Mouse (Mus musculus) heart, embryonic 15.5 days (tissue): Measurements from ENCODE around the gene Tph2. TPM values are rescaled to one million over a fixed set of nuclear protein-coding genes. Genes with fewer than 3 reads are reported as not detected.

Experiments used
- ATAC-seq: fragments of 200-750 bp; cut with Nextera tagmentation; replicated peaks from 2 replicates; pipeline ENCODE4 v1.8.0; 2017; ENCODE audit warnings: low read depth, moderate TSS enrichment; ENCODE audit not compliant: insufficient number of reproducible peaks, insufficient read depth, low FRiP score
- H3K27ac ChIP-seq: fragments of 300-500 bp; sonication (generic); 2 replicates; pipeline ENCODE4 v1.5.1; 2015; ENCODE audit warnings: mild to moderate bottlenecking, inconsistent platforms
- H3K27me3 ChIP-seq: fragments of 300-500 bp; sonication (generic); 2 replicates; pipeline ENCODE4 v1.6.1; 2015; ENCODE audit warnings: inconsistent platforms
- H3K36me3 ChIP-seq: fragments of 300-500 bp; sonication (generic); 2 replicates; pipeline ENCODE4 v1.6.1; 2015; ENCODE audit warnings: mild to moderate bottlenecking, inconsistent platforms
- H3K4me1 ChIP-seq: fragments of 300-500 bp; sonication (generic); replicated peaks from 2 replicates; pipeline ENCODE4 v1.6.1; 2015; ENCODE audit warnings: inconsistent platforms
- H3K4me2 ChIP-seq: fragments of 300-500 bp; sonication (generic); 2 replicates; pipeline ENCODE4 v1.6.1; 2015; ENCODE audit warnings: inconsistent platforms, mild to moderate bottlenecking, moderate library complexity
- H3K4me3 ChIP-seq: fragments of 300-500 bp; sonication (generic); 2 replicates; pipeline ENCODE4 v1.5.1; 2015; ENCODE audit warnings: mild to moderate bottlenecking, inconsistent platforms
- H3K9ac ChIP-seq: fragments of 300-500 bp; sonication (generic); 2 replicates; pipeline ENCODE4 v1.6.1; 2015; ENCODE audit warnings: mild to moderate bottlenecking, inconsistent platforms
- H3K9me3 ChIP-seq: fragments of 300-500 bp; sonication (generic); replicated peaks from 2 replicates; pipeline ENCODE4 v1.6.1; 2016; ENCODE audit warnings: inconsistent platforms
- WGBS: fragments of 180-500 bp; shearing (Covaris S2); methylation state at CpG from one replicate; pipeline ENCODE4 v1.1.7; 2015; ENCODE audit warnings: mixed read lengths; 5-methylcytosine and 5-hydroxymethylcytosine counted together
- polyA plus RNA-seq: library from polyadenylated mRNA; unstranded; fragments of >200 nt; fragmentation: Nextera tagmentation; extraction: Ambion mirVana; gene quantifications from 2 replicates; pipeline ENCODE4 v1.2.1, GENCODE M21; 2015

The Tph2 gene
- 0.05 TPM in 1 of 2 replicates, not detected in the other for polyA plus RNA-seq

GRCm38 (mm10) chr10:115184697-115185096 lies at the start of gene Tph2:
Gene Tph2 (minus strand): TSS chr10:115185022.
- H3K4me3 ChIP-seq = no peak within 1 kb of the TSS
- no peak within 1 kb of the TSS for H3K27ac ChIP-seq
- no peak for ATAC-seq
- WGBS = 7% methylated on average over 9 of the region's 9 CpGs
- H3K9me3 ChIP-seq = no peaks in the 10 kb centered on the region
- no peaks in the 10 kb centered on the region for H3K4me1 ChIP-seq
- no peak within 1 kb of the TSS for H3K4me2 ChIP-seq
- H3K27me3 ChIP-seq = no peaks in the 10 kb centered on the region
- no peaks in the 10 kb centered on the region for H3K36me3 ChIP-seq
- no peak within 1 kb of the TSS for H3K9ac ChIP-seq

DNA sequence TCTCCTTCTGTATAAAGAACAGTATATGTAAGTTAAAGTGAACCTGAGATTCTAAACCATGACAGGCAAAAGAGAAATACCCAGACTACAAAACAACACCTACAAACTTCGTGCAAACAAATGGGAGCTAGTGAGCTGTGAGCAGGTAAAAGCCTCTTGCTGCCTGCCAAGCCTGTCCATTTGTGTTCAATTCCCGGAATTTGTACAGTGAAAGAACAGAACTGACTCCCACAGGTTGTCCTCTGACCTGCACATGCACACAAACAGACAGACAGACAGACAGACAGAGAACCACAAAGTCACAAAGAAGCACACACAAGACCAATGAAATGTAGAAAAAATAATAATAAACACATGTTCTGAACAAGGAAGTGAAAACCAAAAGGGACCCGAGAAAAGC lies 49.0 kb upstream of the Tph2 start:
- no peak overlapping the region for H3K9ac ChIP-seq
- H3K4me3 ChIP-seq = no peak overlapping the region
- peaks cover 24% of the 10 kb centered on the region for H3K36me3 ChIP-seq
- H3K9me3 ChIP-seq = no peaks in the 10 kb centered on the region
- no peak overlapping the region for H3K27ac ChIP-seq
- H3K4me1 ChIP-seq = no peaks in the 10 kb centered on the region
- WGBS = 84% methylated on average over 3 of the region's 3 CpGs
- ATAC-seq = no peak
- no peak overlapping the region for H3K4me2 ChIP-seq
- H3K27me3 ChIP-seq = no peaks in the 10 kb centered on the region

- H3K36me3 ChIP-seq = peaks cover 17% of the 10 kb centered on the region; the same call in 1 of the 2 replicates
- H3K4me3 ChIP-seq = no peak overlapping the region
- no peaks in the 10 kb centered on the region for H3K4me1 ChIP-seq
- H3K9ac ChIP-seq = no peak overlapping the region
- H3K9me3 ChIP-seq = no peaks in the 10 kb centered on the region
- no peak overlapping the region for H3K4me2 ChIP-seq
- 90% methylated on average over 3 of the region's 3 CpGs for WGBS
- H3K27ac ChIP-seq = no peak overlapping the region
- ATAC-seq = no peak
- H3K27me3 ChIP-seq = no peaks in the 10 kb centered on the region
These were observed 47.7 kb upstream of the Tph2 start for GRCm38 (mm10) chr10:115232513-115232912.

GRCm38 (mm10) chr10:115229023-115229422 lies 44.2 kb upstream of the Tph2 start:
- H3K36me3 ChIP-seq = peaks cover 22% of the 10 kb centered on the region; the same call in 1 of the 2 replicates
- H3K27ac ChIP-seq = no peak overlapping the region
- H3K27me3 ChIP-seq = no peaks in the 10 kb centered on the region
- no peaks in the 10 kb centered on the region for H3K9me3 ChIP-seq
- no peak overlapping the region for H3K4me2 ChIP-seq
- H3K4me1 ChIP-seq = no peaks in the 10 kb centered on the region
- H3K4me3 ChIP-seq = no peak overlapping the region
- WGBS = 80% methylated on average over 9 of the region's 9 CpGs
- ATAC-seq = no peak
- no peak overlapping the region for H3K9ac ChIP-seq

DNA sequence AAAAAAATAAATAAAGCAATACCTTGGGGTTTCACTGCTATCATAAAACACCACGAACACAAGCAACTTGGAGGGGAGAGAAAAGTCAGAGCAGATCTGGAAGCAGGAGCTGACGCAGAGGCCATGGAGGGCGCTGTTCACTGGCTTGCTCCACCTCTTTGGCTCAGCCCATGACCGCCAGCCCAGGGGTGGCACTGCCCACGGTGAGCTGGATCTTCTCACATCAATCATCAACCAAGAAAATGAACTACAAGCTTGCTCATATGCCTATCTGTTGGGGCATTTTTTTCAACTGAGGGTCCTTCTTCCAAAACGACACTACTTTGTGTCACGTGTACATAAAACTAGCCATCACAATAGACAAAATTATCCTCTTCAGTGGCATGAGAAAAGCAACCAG lies 41.8 kb upstream of the Tph2 start:
- Histone ChIP-seq H3K27me3 (no peaks in the 10 kb centered on the region), H3K36me3 (peaks cover 16% of the 10 kb centered on the region; the same call in 1 of the 2 replicates), H3K4me3 (no peak overlapping the region), H3K27ac (no peak overlapping the region), H3K4me2 (no peak overlapping the region), H3K9me3 (no peaks in the 10 kb centered on the region), H3K9ac (no peak overlapping the region), H3K4me1 (0 out of 2 replicates have a peak, but pooled peaks cover 3% of the 10 kb centered on the region)
- 87% methylated on average over 7 of the region's 7 CpGs for WGBS
- no peak for ATAC-seq

GRCm38 (mm10) chr10:115223845-115224244 lies 39.0 kb upstream of the Tph2 start:
- Histone ChIP-seq H3K4me1 (0 out of 2 replicates have a peak, but pooled peaks cover 3% of the 10 kb centered on the region), H3K36me3 (peaks cover 19% of the 10 kb centered on the region), H3K4me3 (no peak overlapping the region), H3K9me3 (no peaks in the 10 kb centered on the region), H3K27ac (no peak overlapping the region), H3K27me3 (no peaks in the 10 kb centered on the region), H3K9ac (no peak overlapping the region), H3K4me2 (no peak overlapping the region)
- ATAC-seq = no peak
- WGBS = 71% methylated on average over 3 of the region's 3 CpGs

GRCm38 (mm10) chr10:115212916-115213580 lies 28.2 kb upstream of the Tph2 start:
- Histone ChIP-seq H3K4me3 (no peak overlapping the region), H3K36me3 (peaks cover 47% of the 10 kb centered on the region), H3K4me1 (no peaks in the 10 kb centered on the region), H3K9ac (no peak overlapping the region), H3K27me3 (no peaks in the 10 kb centered on the region), H3K9me3 (no peaks in the 10 kb centered on the region), H3K27ac (no peak overlapping the region), H3K4me2 (no peak overlapping the region)
- ATAC-seq = no peak
- 91% methylated on average over 11 of the region's 11 CpGs for WGBS

GRCm38 (mm10) chr10:115205825-115206224 lies 21.0 kb upstream of the Tph2 start:
- Histone ChIP-seq H3K4me2 (no peak overlapping the region), H3K27me3 (no peaks in the 10 kb centered on the region), H3K4me1 (no peaks in the 10 kb centered on the region), H3K36me3 (peaks cover 34% of the 10 kb centered on the region), H3K27ac (no peak overlapping the region), H3K9ac (no peak overlapping the region), H3K4me3 (no peak overlapping the region), H3K9me3 (no peaks in the 10 kb centered on the region)
- no peak for ATAC-seq
- WGBS = 86% methylated on average over 3 of the region's 3 CpGs

DNA sequence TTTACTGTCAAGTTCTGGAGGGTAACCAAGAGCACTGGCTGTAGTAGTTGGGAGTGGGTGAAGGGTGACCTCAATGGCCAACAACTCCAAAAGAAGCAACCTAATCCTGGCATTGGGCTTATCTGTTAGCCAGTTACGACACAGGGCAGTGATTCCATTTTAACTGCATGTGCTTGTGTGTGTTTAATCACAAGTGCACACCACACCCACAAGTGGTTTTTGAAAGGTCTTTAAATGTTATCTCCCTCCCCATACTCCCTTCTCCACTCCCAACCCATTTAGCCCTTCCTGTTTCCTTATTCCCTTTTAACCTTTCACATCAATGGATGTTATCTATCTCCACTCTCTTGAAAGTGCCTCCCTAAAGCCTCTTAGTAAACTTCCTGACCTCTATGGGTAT lies 20.5 kb upstream of the Tph2 start:
- 27% methylated on average over 1 of the region's 1 CpGs for WGBS
- ATAC-seq = no peak
- no peak overlapping the region for H3K4me2 ChIP-seq
- H3K4me1 ChIP-seq = no peaks in the 10 kb centered on the region
- H3K4me3 ChIP-seq = no peak overlapping the region
- H3K27me3 ChIP-seq = no peaks in the 10 kb centered on the region
- no peaks in the 10 kb centered on the region for H3K9me3 ChIP-seq
- peaks cover 39% of the 10 kb centered on the region for H3K36me3 ChIP-seq
- no peak overlapping the region for H3K9ac ChIP-seq
- H3K27ac ChIP-seq = no peak overlapping the region

GRCm38 (mm10) chr10:115191214-115191613 lies 6.4 kb upstream of the Tph2 start:
- Histone ChIP-seq H3K4me2 (no peak overlapping the region), H3K9ac (no peak overlapping the region), H3K27me3 (no peaks in the 10 kb centered on the region), H3K9me3 (no peaks in the 10 kb centered on the region), H3K4me1 (no peaks in the 10 kb centered on the region), H3K36me3 (no peaks in the 10 kb centered on the region), H3K4me3 (no peak overlapping the region), H3K27ac (no peak overlapping the region)
- WGBS = 69% methylated on average over 7 of the region's 7 CpGs
- no peak for ATAC-seq

GRCm38 (mm10) chr10:115187390-115187789 lies 2.6 kb upstream of the Tph2 start:
- Histone ChIP-seq H3K4me2 (no peak overlapping the region), H3K9ac (no peak overlapping the region), H3K36me3 (no peaks in the 10 kb centered on the region), H3K4me3 (no peak overlapping the region), H3K27me3 (no peaks in the 10 kb centered on the region), H3K4me1 (no peaks in the 10 kb centered on the region), H3K27ac (no peak overlapping the region), H3K9me3 (no peaks in the 10 kb centered on the region)
- ATAC-seq = no peak
- WGBS = 75% methylated on average over 1 of the region's 1 CpGs

DNA sequence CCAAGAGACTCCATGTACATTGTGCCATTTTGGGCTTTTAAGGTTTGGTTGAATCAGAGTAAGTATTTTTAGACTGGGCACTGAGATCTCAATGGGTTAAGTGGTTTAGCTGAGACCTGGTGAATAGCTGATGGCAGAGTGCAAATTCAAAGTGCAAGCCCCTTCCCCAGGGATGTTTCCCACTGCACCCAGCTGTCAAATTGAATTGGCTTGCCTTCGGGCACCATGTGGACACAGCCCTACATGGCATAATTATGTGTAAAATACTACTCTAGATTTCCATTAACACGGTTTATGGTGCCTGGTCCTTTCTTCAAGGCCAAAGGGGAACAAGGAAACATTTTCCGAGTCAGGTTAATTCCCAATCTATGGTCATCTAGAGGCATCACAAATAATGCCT lies 3.8 kb downstream of the Tph2 start:
- 65% methylated on average over 3 of the region's 3 CpGs for WGBS
- ATAC-seq = no peak
- Histone ChIP-seq H3K4me1 (no peaks in the 10 kb centered on the region), H3K9me3 (no peaks in the 10 kb centered on the region), H3K36me3 (no peaks in the 10 kb centered on the region), H3K27ac (no peak overlapping the region), H3K27me3 (no peaks in the 10 kb centered on the region), H3K4me2 (no peak overlapping the region), H3K4me3 (no peak overlapping the region), H3K9ac (no peak overlapping the region)
